Mouse (Mus musculus): ENCODE measurements at regions not wholly inside any gene's neighbourhood (a gene's known extent, or its start where the extent isn't known, plus 50 kb on each side); places are given as distances from the start of the nearest gene placed in this dataset.

GRCm38 (mm10) chr1:71851268-71851667, 198.3 kb upstream of the Fn1 start:
- TF ChIP-seq CTCF (IDR thresholded peaks at IDR 0.05) (no peak), POLR2A (IDR thresholded peaks at IDR 0.05; ENCODE audit: insufficient read depth, low read depth, low read length) (no peak)
